Mouse (Mus musculus): ENCODE data around the gene Polr2l. TPM values are rescaled to one million over a fixed set of nuclear protein-coding genes. Genes with fewer than 3 reads are reported as not detected.
A peak's percentile ranks its signal among the peaks of the same experiment; 100 is the strongest.

Polr2l gene
- 88.2 and 91.1 TPM in 2 replicates for polyA plus RNA-seq (2015; fragmentation: Nextera tagmentation; extraction: Ambion mirVana)

GRCm38 (mm10) chr7:141475011-141475804 is at the start of gene Polr2l, which contains the start of gene Tspan4:
Gene Polr2l (minus strand): TSS chr7:141475132.
Gene Tspan4 (plus strand): TSS chr7:141475240.
- H3K4me3 ChIP-seq (replicated peaks), result peak within 1 kb of the TSS; percentile 86
- ATAC-seq, result peak; percentile 82
- peak within 1 kb of the TSS; percentile 96 for H3K4me2 ChIP-seq (replicated peaks)
- H3K9ac ChIP-seq (replicated peaks), result peak within 1 kb of the TSS; percentile 84
- H3K36me3 ChIP-seq, result peaks cover 26% of the 10 kb centered on the region
- H3K9me3 ChIP-seq, result no peaks in the 10 kb centered on the region
- WGBS, result under 1% methylated on average over 87 of the region's 87 CpGs
- H3K4me1 ChIP-seq (replicated peaks), result peaks cover 28% of the 10 kb centered on the region
- peaks cover 30% of the 10 kb centered on the region for H3K27me3 ChIP-seq
- H3K27ac ChIP-seq, result peak within 1 kb of the TSS; percentile 89

- Histone ChIP-seq H3K36me3 (peaks cover 58% of the 10 kb centered on the region), H3K9ac (replicated peaks) (no peak overlapping the region), H3K4me1 (replicated peaks) (no peaks in the 10 kb centered on the region), H3K9me3 (no peaks in the 10 kb centered on the region), H3K27ac (no peak overlapping the region), H3K27me3 (no peaks in the 10 kb centered on the region), H3K4me2 (replicated peaks) (no peak overlapping the region), H3K4me3 (replicated peaks) (no peak overlapping the region)
- 95% methylated on average over 4 of the region's 4 CpGs for WGBS
- ATAC-seq, result no peak
These were observed 49.3 kb upstream of the Polr2l start for GRCm38 (mm10) chr7:141524271-141524670.

- WGBS, result 54% methylated on average over 4 of the region's 4 CpGs
- Histone ChIP-seq H3K4me3 (replicated peaks) (no peak overlapping the region), H3K27ac (no peak overlapping the region), H3K4me2 (replicated peaks) (no peak overlapping the region), H3K36me3 (peaks cover 53% of the 10 kb centered on the region), H3K9me3 (no peaks in the 10 kb centered on the region), H3K9ac (replicated peaks) (0 out of 2 replicates have a peak overlapping the region, but pooled peaks have one; percentile 17), H3K4me1 (replicated peaks) (no peaks in the 10 kb centered on the region), H3K27me3 (no peaks in the 10 kb centered on the region)
- no peak for ATAC-seq
These were observed 48.1 kb upstream of the Polr2l start for GRCm38 (mm10) chr7:141523007-141523406.

- no peak for ATAC-seq
- H3K27ac ChIP-seq, result no peak overlapping the region
- no peak overlapping the region for H3K4me3 ChIP-seq (replicated peaks)
- no peak overlapping the region for H3K4me2 ChIP-seq (replicated peaks)
- H3K27me3 ChIP-seq, result no peaks in the 10 kb centered on the region
- H3K9ac ChIP-seq (replicated peaks), result no peak overlapping the region
- H3K4me1 ChIP-seq (replicated peaks), result no peaks in the 10 kb centered on the region
- peaks cover 50% of the 10 kb centered on the region for H3K36me3 ChIP-seq
- no peaks in the 10 kb centered on the region for H3K9me3 ChIP-seq
- 78% methylated on average over 1 of the region's 1 CpGs for WGBS
These were observed 44.9 kb upstream of the Polr2l start for GRCm38 (mm10) chr7:141519795-141520194.

DNA sequence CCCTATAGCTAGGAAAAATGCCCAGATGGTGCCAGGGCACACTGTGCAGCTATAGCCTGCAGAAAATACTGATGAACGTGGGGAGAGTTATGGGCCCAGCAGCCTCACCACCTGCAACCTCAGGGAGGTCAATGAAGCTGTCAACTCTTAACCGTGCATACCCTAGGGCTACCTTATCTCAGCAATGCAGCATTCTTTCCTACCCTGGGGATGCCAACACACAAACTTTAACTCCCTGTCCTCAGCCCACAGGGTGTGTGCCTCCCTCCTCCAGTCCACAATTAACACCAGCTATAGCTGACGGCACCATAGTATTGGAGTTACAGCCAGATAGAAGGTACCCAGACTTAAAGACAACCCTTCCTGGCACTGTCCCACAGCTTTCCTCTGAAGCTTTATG is 44.0 kb upstream of the Polr2l start:
- no peak overlapping the region for H3K4me2 ChIP-seq (replicated peaks)
- no peaks in the 10 kb centered on the region for H3K4me1 ChIP-seq (replicated peaks)
- no peak overlapping the region for H3K4me3 ChIP-seq (replicated peaks)
- H3K36me3 ChIP-seq, result peaks cover 53% of the 10 kb centered on the region
- no peak for ATAC-seq
- H3K9ac ChIP-seq (replicated peaks), result no peak overlapping the region
- H3K9me3 ChIP-seq, result no peaks in the 10 kb centered on the region
- WGBS, result 84% methylated on average over 3 of the region's 3 CpGs
- H3K27ac ChIP-seq, result no peak overlapping the region
- no peaks in the 10 kb centered on the region for H3K27me3 ChIP-seq

- no peak overlapping the region for H3K27ac ChIP-seq
- WGBS, result 81% methylated on average over 5 of the region's 5 CpGs
- no peak for ATAC-seq
- no peaks in the 10 kb centered on the region for H3K9me3 ChIP-seq
- no peaks in the 10 kb centered on the region for H3K4me1 ChIP-seq (replicated peaks)
- no peaks in the 10 kb centered on the region for H3K27me3 ChIP-seq
- H3K4me3 ChIP-seq (replicated peaks), result no peak overlapping the region
- no peak overlapping the region for H3K9ac ChIP-seq (replicated peaks)
- H3K36me3 ChIP-seq, result peaks cover 58% of the 10 kb centered on the region
- no peak overlapping the region for H3K4me2 ChIP-seq (replicated peaks)
These were observed 43.4 kb upstream of the Polr2l start for GRCm38 (mm10) chr7:141518296-141518695.

DNA sequence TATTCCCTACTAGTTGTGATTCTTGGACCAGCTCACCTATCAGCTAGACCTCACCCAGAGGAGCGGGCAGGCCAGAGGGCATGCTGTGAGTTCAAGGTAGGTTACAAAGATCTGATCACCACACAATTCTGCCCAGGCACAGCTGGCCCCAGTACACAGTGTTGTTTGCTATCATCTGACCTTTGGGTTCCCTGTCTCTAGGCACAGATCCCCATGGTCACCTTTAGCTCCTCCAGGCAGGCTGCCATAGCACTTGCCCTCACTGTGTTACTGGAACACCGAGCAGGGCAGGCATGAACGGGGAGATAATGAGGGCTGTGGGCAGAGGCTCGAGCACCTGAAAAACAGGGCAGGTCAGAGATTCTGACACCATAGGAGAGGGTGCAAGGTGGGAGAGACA is 42.7 kb upstream of the Polr2l start:
- Histone ChIP-seq H3K9me3 (no peaks in the 10 kb centered on the region), H3K27me3 (no peaks in the 10 kb centered on the region), H3K4me2 (replicated peaks) (no peak overlapping the region), H3K9ac (replicated peaks) (no peak overlapping the region; the same call in 1 of the 2 replicates), H3K27ac (no peak overlapping the region), H3K4me1 (replicated peaks) (no peaks in the 10 kb centered on the region), H3K4me3 (replicated peaks) (no peak overlapping the region), H3K36me3 (peaks cover 63% of the 10 kb centered on the region)
- no peak for ATAC-seq
- WGBS, result 86% methylated on average over 4 of the region's 4 CpGs

- peaks cover 52% of the 10 kb centered on the region for H3K36me3 ChIP-seq
- no peaks in the 10 kb centered on the region for H3K9me3 ChIP-seq
- 72% methylated on average over 8 of the region's 8 CpGs for WGBS
- no peaks in the 10 kb centered on the region for H3K27me3 ChIP-seq
- H3K4me2 ChIP-seq (replicated peaks), result no peak overlapping the region
- H3K4me1 ChIP-seq (replicated peaks), result no peaks in the 10 kb centered on the region
- H3K4me3 ChIP-seq (replicated peaks), result no peak overlapping the region
- no peak overlapping the region for H3K27ac ChIP-seq
- H3K9ac ChIP-seq (replicated peaks), result no peak overlapping the region
- ATAC-seq, result no peak
These were observed 35.8 kb upstream of the Polr2l start for GRCm38 (mm10) chr7:141510681-141511191.

DNA sequence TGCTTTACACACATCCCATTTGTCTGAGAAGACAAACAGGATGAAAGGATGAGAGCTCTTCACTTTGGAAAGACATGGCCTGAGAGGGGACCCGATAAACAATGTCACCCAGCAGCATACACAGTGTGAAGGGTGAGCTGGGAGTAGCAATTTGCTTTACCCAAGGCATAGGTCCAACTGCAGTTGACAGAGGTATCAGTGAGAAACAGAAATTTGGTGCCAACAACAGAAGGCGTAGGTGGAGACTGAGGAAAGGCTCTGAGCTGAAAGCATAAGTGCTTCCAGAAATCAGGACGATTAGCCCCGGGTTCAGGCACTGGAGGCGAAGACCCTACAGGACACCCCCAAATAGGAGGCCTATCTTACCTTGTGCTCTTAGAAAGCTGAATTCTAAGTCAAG is 35.3 kb upstream of the Polr2l start:
- H3K27me3 ChIP-seq, result no peaks in the 10 kb centered on the region
- no peak overlapping the region for H3K9ac ChIP-seq (replicated peaks)
- H3K4me1 ChIP-seq (replicated peaks), result no peaks in the 10 kb centered on the region
- H3K36me3 ChIP-seq, result peaks cover 48% of the 10 kb centered on the region
- no peak overlapping the region for H3K4me2 ChIP-seq (replicated peaks)
- no peak overlapping the region for H3K27ac ChIP-seq
- ATAC-seq, result no peak
- H3K4me3 ChIP-seq (replicated peaks), result no peak overlapping the region
- WGBS, result 97% methylated on average over 5 of the region's 5 CpGs
- no peaks in the 10 kb centered on the region for H3K9me3 ChIP-seq

DNA sequence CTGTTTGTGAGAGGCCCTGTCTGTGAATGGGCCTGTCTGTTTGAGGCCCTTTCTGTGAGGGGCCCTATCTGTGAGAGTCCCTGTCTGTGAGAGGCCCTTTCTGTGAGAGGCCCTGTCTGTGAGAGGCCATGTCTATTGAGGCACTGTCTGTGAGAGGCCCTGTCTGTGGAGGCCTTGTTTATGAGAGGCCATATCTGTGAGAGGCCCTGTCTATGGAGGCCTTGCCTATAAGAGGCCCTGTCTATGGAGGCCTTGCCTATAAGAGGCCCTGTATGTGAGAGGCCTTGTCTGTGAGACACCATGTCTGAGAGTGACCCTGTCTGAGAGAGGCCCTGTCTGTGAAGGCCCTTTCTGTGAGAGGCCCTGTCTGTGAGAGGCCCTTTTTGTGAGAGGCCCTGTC is 33.2 kb upstream of the Polr2l start:
- H3K36me3 ChIP-seq, result peaks cover 39% of the 10 kb centered on the region
- no peaks in the 10 kb centered on the region for H3K9me3 ChIP-seq
- no peak overlapping the region for H3K9ac ChIP-seq (replicated peaks)
- no peaks in the 10 kb centered on the region for H3K4me1 ChIP-seq (replicated peaks)
- no peaks in the 10 kb centered on the region for H3K27me3 ChIP-seq
- H3K27ac ChIP-seq, result 0 out of 2 replicates have a peak overlapping the region, but pooled peaks have one; percentile 25
- no peak for ATAC-seq
- no peak overlapping the region for H3K4me2 ChIP-seq (replicated peaks)
- H3K4me3 ChIP-seq (replicated peaks), result no peak overlapping the region

- WGBS, result 62% methylated on average over 2 of the region's 2 CpGs
- H3K36me3 ChIP-seq, result peaks cover 34% of the 10 kb centered on the region
These were observed 31.3 kb upstream of the Polr2l start for GRCm38 (mm10) chr7:141506278-141506677.

GRCm38 (mm10) chr7:141502556-141502905 is 27.6 kb upstream of the Polr2l start:
- no peak overlapping the region for H3K27ac ChIP-seq
- no peaks in the 10 kb centered on the region for H3K4me1 ChIP-seq (replicated peaks)
- H3K36me3 ChIP-seq, result peaks cover 39% of the 10 kb centered on the region
- 94% methylated on average over 5 of the region's 5 CpGs for WGBS
- H3K4me3 ChIP-seq (replicated peaks), result no peak overlapping the region
- no peak for ATAC-seq
- H3K9me3 ChIP-seq, result no peaks in the 10 kb centered on the region
- no peak overlapping the region for H3K9ac ChIP-seq (replicated peaks)
- H3K27me3 ChIP-seq, result no peaks in the 10 kb centered on the region
- H3K4me2 ChIP-seq (replicated peaks), result no peak overlapping the region

More at GRCm38 (mm10) chr7:141506278-141506677, 31.3 kb upstream of the Polr2l start:
- H3K4me3 ChIP-seq (replicated peaks), result no peak overlapping the region
- no peaks in the 10 kb centered on the region for H3K4me1 ChIP-seq (replicated peaks)
- no peak overlapping the region for H3K4me2 ChIP-seq (replicated peaks)
- no peak for ATAC-seq
- H3K27me3 ChIP-seq, result no peaks in the 10 kb centered on the region
- H3K9ac ChIP-seq (replicated peaks), result 0 out of 2 replicates have a peak overlapping the region, but pooled peaks have one; percentile 3
- H3K27ac ChIP-seq, result no peak overlapping the region
- H3K9me3 ChIP-seq, result no peaks in the 10 kb centered on the region

All from midbrain, embryonic 13.5 days (tissue).